Mouse (Mus musculus) forebrain, embryonic 13.5 days (tissue): ENCODE results near the gene Prl2c5. TPM values are rescaled to one million over a fixed set of nuclear protein-coding genes. Genes with fewer than 3 reads are reported as not detected.
"Not testable (repeated sequence)": the region's sequence is repeated elsewhere in the genome, so short reads cannot be mapped to it uniquely, and the experiment has no call there.

Experiments used
- ATAC-seq: fragments of 200-750 bp; cut with Nextera tagmentation; 2 replicates; pipeline ENCODE4 v1.8.0; 2017
- H3K27ac ChIP-seq: fragments of 300-500 bp; sonication (generic); 2 replicates; pipeline ENCODE4 v1.5.1; 2015; ENCODE audit warnings: inconsistent platforms, mild to moderate bottlenecking, moderate library complexity
- H3K27me3 ChIP-seq: fragments of 300-500 bp; sonication (generic); 2 replicates; pipeline ENCODE4 v1.6.1; 2015; ENCODE audit warnings: mild to moderate bottlenecking, inconsistent platforms
- H3K36me3 ChIP-seq: fragments of 300-500 bp; sonication (generic); 2 replicates; pipeline ENCODE4 v1.6.1; 2015; ENCODE audit warnings: mild to moderate bottlenecking, inconsistent platforms; ENCODE audit not compliant: poor library complexity, severe bottlenecking
- H3K4me1 ChIP-seq: fragments of 300-500 bp; sonication (generic); 2 replicates; pipeline ENCODE4 v1.6.1; 2015; ENCODE audit warnings: inconsistent platforms
- H3K4me2 ChIP-seq: fragments of 300-500 bp; sonication (generic); 2 replicates; pipeline ENCODE4 v1.6.1; 2015; ENCODE audit warnings: inconsistent platforms, mild to moderate bottlenecking, moderate library complexity
- H3K4me3 ChIP-seq: fragments of 300-500 bp; sonication (generic); 2 replicates; pipeline ENCODE4 v1.5.1; 2015; ENCODE audit warnings: mild to moderate bottlenecking, inconsistent platforms
- H3K9ac ChIP-seq: fragments of 300-500 bp; sonication (generic); 2 replicates; pipeline ENCODE4 v1.6.1; 2015; ENCODE audit warnings: mild to moderate bottlenecking, inconsistent platforms
- H3K9me3 ChIP-seq: fragments of 300-500 bp; sonication (generic); replicated peaks from 2 replicates; pipeline ENCODE4 v1.6.1; 2016; ENCODE audit warnings: inconsistent platforms
- WGBS: fragments of 180-500 bp; shearing (Covaris S2); methylation state at CpG from one replicate; pipeline ENCODE4 v1.1.7; 2015; 5-methylcytosine and 5-hydroxymethylcytosine counted together
- polyA plus RNA-seq: library from polyadenylated mRNA; unstranded; fragments of >200 nt; fragmentation: Nextera tagmentation; extraction: Ambion mirVana; gene quantifications from 2 replicates; pipeline ENCODE4 v1.2.1, GENCODE M21; 2015

Prl2c5 gene
- polyA plus RNA-seq = not detected in 2 replicates

DNA sequence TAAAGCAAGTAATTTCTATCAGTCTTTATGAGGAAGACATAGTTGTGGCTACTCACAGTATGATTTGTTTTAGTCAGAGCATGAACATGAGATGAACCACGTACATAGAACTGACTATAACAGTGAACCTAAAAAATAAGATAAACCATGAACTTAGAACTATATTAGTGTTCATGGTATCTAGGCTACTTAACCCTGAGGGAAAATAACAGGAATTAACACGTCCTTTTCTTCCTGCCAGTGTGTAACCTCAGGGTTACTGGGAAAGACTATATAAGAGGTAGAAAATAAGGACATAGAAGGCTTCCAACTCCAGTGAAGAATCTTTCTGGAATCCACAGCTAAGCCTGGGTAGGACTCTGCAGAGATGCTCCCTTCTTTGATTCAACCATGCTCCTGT lies at the start of gene Prl2c5:
TSS of gene Prl2c5 (plus strand) at position 301 of the 400 bp plus-strand sequence.
- H3K9me3 ChIP-seq = peaks cover 13% of the 10 kb centered on the region; the same call in 1 of the 2 replicates
- H3K4me1 ChIP-seq, H3K4me2 ChIP-seq, H3K27me3 ChIP-seq, H3K4me3 ChIP-seq, ATAC-seq, H3K27ac ChIP-seq, H3K36me3 ChIP-seq, H3K9ac ChIP-seq: not testable (repeated sequence)
- WGBS = 63% methylated on average over 2 of the region's 2 CpGs

DNA sequence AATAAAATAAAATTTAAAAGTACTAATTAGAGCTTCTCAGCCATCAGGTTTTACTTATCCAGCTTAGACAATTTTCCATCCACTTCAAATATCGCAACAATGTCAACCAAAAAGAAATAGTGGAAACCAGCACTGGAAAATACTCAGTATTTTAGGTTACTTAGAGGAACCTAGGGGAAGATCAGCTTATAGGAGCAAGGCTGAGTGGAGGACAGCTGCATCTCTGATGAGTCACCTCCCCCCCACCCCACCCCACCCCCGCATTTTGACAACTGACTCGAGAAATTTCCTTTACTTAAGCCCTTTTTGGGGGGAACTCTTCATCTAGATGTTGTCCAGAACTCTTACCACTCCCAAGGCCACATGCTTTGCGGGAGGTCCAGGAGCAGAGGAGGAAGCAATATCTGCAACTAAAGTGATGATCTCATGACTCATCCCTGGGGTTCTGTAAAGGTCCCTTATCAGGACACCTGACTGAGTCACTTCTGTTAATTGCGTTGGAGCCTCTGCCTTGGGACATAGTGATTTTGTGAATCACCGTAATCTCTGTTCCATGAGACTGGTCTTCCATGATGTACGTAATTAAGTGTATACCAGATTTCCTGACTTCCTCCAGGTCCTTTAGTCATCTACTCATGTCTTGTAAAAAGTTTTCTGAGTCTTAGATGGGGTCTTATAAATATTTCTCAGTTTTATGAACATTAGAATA lies 19.6 kb upstream of the Prl2c5 start:
- not testable (repeated sequence) for H3K4me3 ChIP-seq, H3K27me3 ChIP-seq
- 74% methylated on average over 5 of the region's 7 CpGs for WGBS

DNA sequence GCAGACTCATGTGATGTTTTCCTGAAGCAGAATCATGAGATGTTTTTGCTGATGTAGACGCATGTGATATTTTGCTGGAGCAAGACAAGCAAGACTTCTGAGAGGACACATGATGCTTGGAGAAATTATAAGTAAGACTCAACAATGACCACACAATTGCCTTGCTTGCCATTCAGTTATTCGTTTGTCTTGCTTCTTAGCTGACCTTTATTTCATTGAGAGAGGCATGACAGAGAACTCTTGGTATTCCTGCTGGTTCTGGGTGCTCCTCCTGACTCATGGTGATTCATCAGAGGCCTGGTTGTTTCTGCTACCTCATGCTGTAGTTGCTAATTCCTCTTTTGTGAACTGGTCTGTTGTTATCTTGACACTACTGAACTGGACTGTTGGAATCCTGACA lies 13.9 kb upstream of the Prl2c5 start:
- H3K4me1 ChIP-seq, H3K4me3 ChIP-seq, H3K27ac ChIP-seq, H3K36me3 ChIP-seq, ATAC-seq, H3K4me2 ChIP-seq, H3K9me3 ChIP-seq, H3K27me3 ChIP-seq, H3K9ac ChIP-seq: not testable (repeated sequence)
- WGBS = 86% methylated on average over 2 of the region's 2 CpGs

More for the DNA sequence above, 19.6 kb upstream of the Prl2c5 start:
- H3K9me3 ChIP-seq, H3K4me1 ChIP-seq, ATAC-seq, H3K4me2 ChIP-seq, H3K9ac ChIP-seq, H3K36me3 ChIP-seq, H3K27ac ChIP-seq: not testable (repeated sequence)

DNA sequence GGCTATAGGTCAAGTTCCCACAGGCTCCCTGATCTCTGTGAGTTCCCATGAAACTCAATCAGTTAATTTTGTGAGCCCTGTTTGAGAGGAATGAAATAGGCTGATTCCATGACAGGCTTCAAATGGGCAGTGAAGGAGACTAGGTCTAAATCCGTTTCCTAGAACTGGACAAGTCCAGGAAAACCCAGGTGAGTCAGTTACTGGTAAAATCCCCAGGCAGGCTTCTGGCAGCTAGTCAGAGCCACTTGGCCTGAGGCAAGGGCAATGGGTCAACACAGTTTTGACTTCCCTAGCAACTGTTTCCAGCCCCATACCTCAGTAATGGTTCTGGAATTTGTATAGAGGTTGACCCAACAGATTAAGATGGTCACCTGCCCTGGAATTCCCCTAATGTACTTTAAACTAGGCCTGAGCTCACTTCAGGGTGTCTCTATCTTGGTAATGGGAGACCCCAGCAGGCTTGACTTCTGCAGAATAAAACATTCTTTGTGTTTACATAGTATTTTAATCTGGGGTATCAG lies 8.8 kb upstream of the Prl2c5 start:
- not testable (repeated sequence) for H3K36me3 ChIP-seq, H3K9me3 ChIP-seq, H3K27me3 ChIP-seq, H3K9ac ChIP-seq, ATAC-seq, H3K4me3 ChIP-seq, H3K4me2 ChIP-seq, H3K27ac ChIP-seq, H3K4me1 ChIP-seq
- 54% methylated on average over 1 of the region's 1 CpGs for WGBS

DNA sequence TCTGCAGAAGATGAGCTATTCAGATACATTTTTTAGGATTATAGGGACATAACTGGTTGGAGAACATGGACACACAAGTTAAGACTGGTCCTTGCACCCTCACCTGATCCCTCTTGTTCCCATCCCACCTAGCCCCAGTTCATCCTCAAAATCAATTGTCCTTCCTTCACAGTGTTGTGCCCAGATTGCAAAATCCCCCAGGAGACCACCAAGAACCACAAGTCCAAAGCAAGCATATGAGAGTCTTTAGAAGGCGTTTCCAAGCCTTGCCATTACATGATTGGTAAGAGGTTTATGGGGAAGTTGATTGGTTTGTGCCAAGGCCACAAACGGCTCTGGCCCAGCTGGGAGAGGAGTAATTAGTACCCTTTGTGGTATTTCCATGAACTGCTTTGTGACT lies 6.8 kb upstream of the Prl2c5 start:
- not testable (repeated sequence) for H3K9ac ChIP-seq, H3K36me3 ChIP-seq, H3K9me3 ChIP-seq, H3K4me3 ChIP-seq, H3K27ac ChIP-seq, H3K4me2 ChIP-seq, H3K27me3 ChIP-seq, H3K4me1 ChIP-seq, ATAC-seq
- 60% methylated on average over 2 of the region's 2 CpGs for WGBS

DNA sequence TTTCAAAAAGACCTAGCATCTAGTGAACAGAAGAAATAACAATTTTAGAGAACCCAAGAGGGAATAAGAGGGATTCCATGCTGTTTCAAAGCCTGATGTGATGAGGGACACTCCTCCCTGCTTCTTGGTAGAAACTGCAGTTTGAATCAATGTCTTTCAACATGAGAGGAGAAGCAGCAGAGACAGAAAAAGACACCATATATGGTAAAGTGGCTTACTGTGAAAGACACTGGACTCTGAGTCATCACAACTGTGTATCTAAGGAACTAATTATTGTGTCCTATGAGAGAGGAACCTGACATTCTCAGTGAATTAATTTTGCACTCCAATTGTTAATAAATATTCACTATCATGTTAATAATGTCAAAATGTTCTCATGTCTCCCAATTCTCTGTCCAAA lies 28.7 kb downstream of the Prl2c5 start:
- not testable (repeated sequence) for H3K4me1 ChIP-seq, H3K27me3 ChIP-seq, H3K27ac ChIP-seq, H3K9ac ChIP-seq, H3K4me2 ChIP-seq, H3K9me3 ChIP-seq, H3K4me3 ChIP-seq, ATAC-seq, H3K36me3 ChIP-seq

DNA sequence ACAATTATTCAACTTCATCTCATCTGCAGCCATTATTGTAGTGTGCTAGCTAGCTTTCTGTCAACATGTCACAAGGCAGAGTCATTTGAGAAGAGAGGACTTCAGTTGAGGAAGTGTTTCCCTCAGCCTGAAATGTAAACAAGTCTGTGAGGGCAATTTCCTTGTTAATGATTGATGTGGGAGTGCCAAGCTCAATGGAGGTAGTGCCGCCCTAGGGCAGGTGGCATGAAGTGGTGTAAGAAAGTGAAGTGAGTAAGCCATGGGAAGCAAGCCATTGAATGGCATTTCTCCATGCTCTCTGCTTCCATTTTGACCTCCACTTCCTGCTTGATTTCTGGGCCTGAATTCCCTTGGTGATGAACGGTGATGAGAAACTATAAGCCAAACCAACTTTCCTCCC lies 33.8 kb downstream of the Prl2c5 start:
- not testable (repeated sequence) for H3K4me1 ChIP-seq, H3K27me3 ChIP-seq, H3K9me3 ChIP-seq, H3K9ac ChIP-seq, ATAC-seq, H3K27ac ChIP-seq, H3K4me3 ChIP-seq, H3K4me2 ChIP-seq, H3K36me3 ChIP-seq
- WGBS = 96% methylated on average over 2 of the region's 2 CpGs

DNA sequence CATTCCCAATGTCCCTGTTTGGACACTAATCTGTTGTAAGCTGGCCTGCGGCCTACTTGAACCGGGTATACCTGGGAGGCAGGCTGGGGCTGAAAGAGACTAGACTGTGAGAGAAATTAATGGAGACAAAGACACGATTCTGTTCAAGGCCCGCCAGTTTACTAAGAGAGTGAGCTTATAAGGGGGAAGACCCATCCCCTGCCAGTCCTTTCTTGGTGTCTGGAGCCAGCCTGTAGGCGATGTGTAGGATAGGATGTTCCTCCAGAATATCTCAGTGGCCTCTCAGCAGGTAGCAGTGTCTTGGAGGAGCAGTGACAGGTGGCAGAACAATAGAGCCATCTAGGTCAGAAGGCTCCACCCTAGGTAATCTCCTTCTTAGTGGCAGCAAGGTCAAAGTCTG lies 37.7 kb downstream of the Prl2c5 start:
- not testable (repeated sequence) for H3K36me3 ChIP-seq, H3K4me2 ChIP-seq, H3K4me3 ChIP-seq, H3K9ac ChIP-seq, ATAC-seq, H3K27me3 ChIP-seq, H3K9me3 ChIP-seq, H3K27ac ChIP-seq, H3K4me1 ChIP-seq
- 67% methylated on average over 5 of the region's 5 CpGs for WGBS

DNA sequence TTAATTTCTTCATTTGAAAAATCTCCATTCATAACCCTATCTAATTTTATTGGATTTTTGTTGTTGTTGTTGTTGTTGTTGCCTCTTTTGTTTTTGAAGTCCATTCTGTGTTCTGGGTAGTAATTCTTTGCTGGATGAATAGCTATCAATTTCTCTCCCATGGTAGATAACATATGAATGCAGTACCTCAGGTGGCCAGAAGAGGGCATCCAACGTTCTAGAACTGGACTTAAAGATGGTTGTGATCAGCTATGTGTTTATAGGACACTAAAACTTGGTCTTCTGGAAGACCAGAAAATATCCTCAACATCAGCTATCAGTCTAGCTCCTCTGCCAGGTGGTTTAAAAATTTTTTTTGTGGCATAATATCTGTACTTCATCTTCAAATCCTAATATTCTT lies 54.9 kb downstream of the Prl2c5 start:
- not testable (repeated sequence) for H3K4me2 ChIP-seq, H3K9me3 ChIP-seq, H3K4me1 ChIP-seq, ATAC-seq, H3K9ac ChIP-seq, H3K36me3 ChIP-seq, H3K27ac ChIP-seq, H3K4me3 ChIP-seq, H3K27me3 ChIP-seq
- 0% methylated on average over 1 of the region's 1 CpGs for WGBS

Other genes starting within 250 kb of the Prl2c5 start
- not detected in 2 replicates for gene Prl2c2, start 177.3 kb upstream of the Prl2c5 start, polyA plus RNA-seq
- 24.2 and 26.1 TPM in 2 replicates for gene Gpr137b, start 211.3 kb downstream of the Prl2c5 start, polyA plus RNA-seq